ENCODE assay signal across 30 mouse cellular contexts in genomic region chr16:33840616-33841015, GRCm38 (mm10). TPM values are rescaled to one million over a fixed set of nuclear protein-coding genes. Genes with fewer than 3 reads are reported as not detected.
DNase-seq lines count a peak whose midpoint lies in the region; ATAC-seq and TF ChIP-seq lines count a peak whose summit lies in the region.
"Had no signal": no experiment of that assay in that cellular context is flagged by ENCODE, and none has a peak within 500 bp of the region (broad histone marks: within the 10 kb centered on the region; RNA-seq: fewer than 3 reads in every experiment).

No protein-coding gene starts in this region.

- TF ChIP-seq CTCF in MEL (IDR thresholded peaks at IDR 0.05 in 2 of 3, conservative IDR thresholded peaks at IDR 0.05 in 1 of 3; ENCODE audit: control insufficient read depth in 1 of 3, insufficient read depth in 1 of 3, low read depth in 2 of 3, low read length in 3 of 3, poor library complexity in 1 of 3, severe bottlenecking in 1 of 3) = no peak

- no peak for TF ChIP-seq POLR2A in MEL (IDR thresholded peaks at IDR 0.05; ENCODE audit: control insufficient read depth in 1 of 2, insufficient read depth in 1 of 2, low read depth in 1 of 2, low read length in 2 of 2, poor library complexity in 1 of 2)

- TF ChIP-seq EP300 in MEL (IDR thresholded peaks at IDR 0.05; ENCODE audit: low read depth in 1 of 2, low read length in 2 of 2) = no peak

- H3K9me3 ChIP-seq in heart, embryonic 10.5 days = no peaks in the 10 kb centered on the region
- peaks cover 11% of the 10 kb centered on the region for H3K9me3 ChIP-seq in megakaryocyte, embryonic 14.5 days
- H3K9me3 ChIP-seq in MEL (replicated peaks; ENCODE audit: insufficient read depth, low read length) = no peaks in the 10 kb centered on the region
- H3K9me3 ChIP-seq: forebrain, embryonic 13.5 days; heart, embryonic 15.5 days; hindbrain, embryonic 12.5 days; intestine, embryonic 15.5 days; liver, embryonic 15.5 days; lung, embryonic 15.5 days; neural tube, embryonic 15.5 days; stomach, embryonic 15.5 days had no signal

- WGBS in heart, embryonic 10.5 days = 34% methylated on average over 6 of the region's 6 CpGs

- H3K4me3 ChIP-seq in heart, embryonic 10.5 days = no peak overlapping the region
- H3K4me3 ChIP-seq in megakaryocyte, embryonic 14.5 days (replicated peaks) = peak overlapping the region; percentile 42
- H3K4me3 ChIP-seq in MEL (ENCODE audit: control insufficient read depth in 1 of 2, insufficient read depth in 1 of 2, low read depth in 2 of 2, low read length in 2 of 2) = no peak overlapping the region
- H3K4me3 ChIP-seq: forebrain, embryonic 13.5 days; heart, embryonic 15.5 days; hindbrain, embryonic 12.5 days; intestine, embryonic 15.5 days; liver, embryonic 15.5 days; lung, embryonic 15.5 days; neural tube, embryonic 15.5 days; stomach, embryonic 15.5 days had no signal

- H3K27me3 ChIP-seq in heart, embryonic 10.5 days (ENCODE audit: insufficient read depth, poor library complexity, severe bottlenecking) = no peaks in the 10 kb centered on the region
- peaks cover 79% of the 10 kb centered on the region for H3K27me3 ChIP-seq in megakaryocyte, embryonic 14.5 days (replicated peaks)
- H3K27me3 ChIP-seq in MEL (ENCODE audit: control insufficient read depth in 1 of 2, insufficient read depth in 2 of 2, low read length in 2 of 2) = peaks cover 2 to 9% of the 10 kb centered on the region in 2 experiments; a peak in 3 of 4 replicates
- H3K27me3 ChIP-seq: heart, embryonic 15.5 days; hindbrain, embryonic 12.5 days; intestine, embryonic 15.5 days; lung, embryonic 15.5 days; neural tube, embryonic 15.5 days; stomach, embryonic 15.5 days had no signal

- H3K9ac ChIP-seq in MEL (ENCODE audit: control insufficient read depth, low read depth, low read length, poor library complexity, severe bottlenecking) = no peak overlapping the region
- H3K9ac ChIP-seq: forebrain, embryonic 13.5 days; heart, embryonic 15.5 days; hindbrain, embryonic 12.5 days; intestine, embryonic 15.5 days; liver, embryonic 15.5 days; lung, embryonic 15.5 days; neural tube, embryonic 15.5 days; stomach, embryonic 15.5 days had no signal

- H3K27ac ChIP-seq in heart, embryonic 10.5 days = 0 out of 2 replicates have a peak overlapping the region, but pooled peaks have one; percentile 52
- H3K27ac ChIP-seq in MEL (ENCODE audit: control insufficient read depth, low read depth, low read length) = no peak overlapping the region
- H3K27ac ChIP-seq: forebrain, embryonic 13.5 days; heart, embryonic 15.5 days; hindbrain, embryonic 12.5 days; hindbrain, postnatal 0 days; intestine, embryonic 15.5 days; liver, embryonic 15.5 days; lung, embryonic 15.5 days; neural tube, embryonic 15.5 days; stomach, embryonic 15.5 days had no signal

- intact Hi-C loops in heart, postnatal 36 days (cut with DNase I) = no loop called here

- TF ChIP-seq RAD21 in MEL (IDR thresholded peaks at IDR 0.05; ENCODE audit: low read depth, low read length) = no peak

- no peaks in the 10 kb centered on the region for H3K79me2 ChIP-seq in MEL (ENCODE audit: control insufficient read depth, insufficient read depth, low read length, poor library complexity)

- DNase-seq in heart, embryonic 10.5 days (ENCODE audit: low spot score) = no peak
- DNase-seq in heart, postnatal 36 days = no peak
- DNase-seq in MEL (ENCODE audit: low read depth, low spot score) = no peak
- DNase-seq in yolk sac, embryonic 10.5 days (ENCODE audit: low spot score) = peak; percentile 59
- DNase-seq in spleen, adult 12 weeks (ENCODE audit: low spot score) = no peak
- DNase-seq: adrenal gland, postnatal 14 days; cerebellum, adult 11 months; cerebellum, adult 9-10 months; gastrocnemius, postnatal 10 days; kidney, adult 2 months; kidney, postnatal 10 days; midbrain, embryonic 14.5 days; retina, postnatal 1 day; right cerebral cortex, postnatal 14 days; thymus, adult 18-20 months; thymus, postnatal 36 days had no signal

- no peak for ATAC-seq in megakaryocyte, adult 5-6 weeks (ENCODE audit: poor library complexity, severe bottlenecking)
- ATAC-seq: CD4-positive, CD25-positive, alpha-beta regulatory T cell, adult 4 months; forebrain, embryonic 13.5 days; hindbrain, postnatal 0 days; intestine, embryonic 15.5 days had no signal

- H3K4me1 ChIP-seq in heart, embryonic 10.5 days = peaks cover 32% of the 10 kb centered on the region
- H3K4me1 ChIP-seq in megakaryocyte, embryonic 14.5 days = peaks cover 22% of the 10 kb centered on the region
- H3K4me1 ChIP-seq in MEL (ENCODE audit: control insufficient read depth in 1 of 2, insufficient read depth in 2 of 2, low read length in 2 of 2) = peaks cover 0 to 3% of the 10 kb centered on the region in 2 experiments; a peak in 1 of 4 replicates
- H3K4me1 ChIP-seq: forebrain, embryonic 13.5 days; hindbrain, embryonic 12.5 days; neural tube, embryonic 15.5 days had no signal

- 0 out of 2 replicates have a peak, but pooled peaks cover 3% of the 10 kb centered on the region for H3K36me3 ChIP-seq in heart, embryonic 10.5 days
- H3K36me3 ChIP-seq in megakaryocyte, embryonic 14.5 days (replicated peaks; ENCODE audit: low read length) = no peaks in the 10 kb centered on the region
- 0 out of 4 replicates have a peak, but pooled peaks cover 0 to 5% of the 10 kb centered on the region in 2 experiments for H3K36me3 ChIP-seq in MEL (ENCODE audit: control insufficient read depth in 1 of 2, insufficient read depth in 2 of 2, low read length in 2 of 2)
- H3K36me3 ChIP-seq: heart, embryonic 15.5 days; hindbrain, embryonic 12.5 days; intestine, embryonic 15.5 days; liver, embryonic 15.5 days; lung, embryonic 15.5 days; neural tube, embryonic 15.5 days; stomach, embryonic 15.5 days had no signal

TF ChIP-seq in MEL, 35 proteins besides CTCF, POLR2A, EP300 and RAD21:
- TF ChIP-seq RCOR1 (IDR thresholded peaks at IDR 0.05; ENCODE audit: low read depth, low read length) (peak; percentile 32; the same call in 1 of the 2 replicates), GATA1 (IDR thresholded peaks at IDR 0.05; ENCODE audit: low read depth, low read length) (peak; percentile 14; the same call in 1 of the 2 replicates), NRF1 (IDR thresholded peaks at IDR 0.05; ENCODE audit: insufficient read depth, low read depth, low read length, poor library complexity, severe bottlenecking) (no peak), MAFK (IDR thresholded peaks at IDR 0.05; ENCODE audit: borderline replicate concordance, low read depth, low read length) (no peak), POLR2AphosphoS5 (IDR thresholded peaks at IDR 0.05; ENCODE audit: borderline replicate concordance, low read depth, low read length) (no peak), HCFC1 (IDR thresholded peaks at IDR 0.05; ENCODE audit: low read depth, low read length) (no peak)
TF ChIP-seq in MEL: peak in this region for 2.

RNA-seq across cellular contexts. Expression of gene Itgb5, which starts 11.2 kb away (rescaled TPM):
- polyA plus RNA-seq in heart, embryonic 10.5 days (2016; fragmentation: Nextera tagmentation; extraction: Ambion mirVana) = 35.0 and 37.3 TPM in 2 replicates
- 10 to 100 TPM; 87.2 to 94.3 TPM for total RNA-seq in heart, postnatal 36 days (2021)
- 6.9 and 13.0 TPM in 2 replicates for polyA plus RNA-seq in megakaryocyte, embryonic 14.5 days (2012; ENCODE audit: insufficient read depth, low replicate concordance)
- 11.8 and 15.2 TPM in 2 replicates for total RNA-seq in megakaryocyte, adult 5-6 weeks (2015)
- total RNA-seq in megakaryocyte, adult 5-6 weeks (2017) = 17.2 and 20.8 TPM in 2 replicates
- total RNA-seq in MEL (2012; rRNA removed) = 0.16 and 0.27 TPM in 2 replicates
- under 1 TPM in 1 of 2 experiments, not detected in 1; 0.58 TPM for polyA plus RNA-seq in MEL (2012; ENCODE audit: insufficient read depth in 1 of 2, insufficient read length in 2 of 2, low read depth in 1 of 2, low replicate concordance in 2 of 2, missing spikeins in 1 of 2)

RNA-seq across cellular contexts. Expression of gene Muc13, which starts 46.8 kb away (rescaled TPM):
- polyA plus RNA-seq in heart, embryonic 10.5 days (2016; fragmentation: Nextera tagmentation; extraction: Ambion mirVana) = 0.36 and 1.7 TPM in 2 replicates
- under 1 TPM in 1 of 2 experiments, not detected in 1; 0.08 TPM for total RNA-seq in heart, postnatal 36 days (2021)
- polyA plus RNA-seq in megakaryocyte, embryonic 14.5 days (2012; ENCODE audit: insufficient read depth, low replicate concordance) = 11.6 and 21.1 TPM in 2 replicates
- 1.2 and 2.1 TPM in 2 replicates for total RNA-seq in megakaryocyte, adult 5-6 weeks (2015)
- total RNA-seq in megakaryocyte, adult 5-6 weeks (2017) = 0.81 and 1.8 TPM in 2 replicates
- 59.5 and 60.4 TPM in 2 replicates for total RNA-seq in MEL (2012; rRNA removed)
- 100 to 1,000 TPM in 1 of 2 experiments, not detected in 1; 129 TPM for polyA plus RNA-seq in MEL (2012; ENCODE audit: insufficient read depth in 1 of 2, insufficient read length in 2 of 2, low read depth in 1 of 2, low replicate concordance in 2 of 2, missing spikeins in 1 of 2)
- total RNA-seq: hindbrain, postnatal 0 days; left cerebral cortex, postnatal 10 days; liver, adult 2 months had no signal
- polyA plus RNA-seq: forebrain, embryonic 13.5 days; midbrain, embryonic 14.5 days; neural tube, embryonic 15.5 days had no signal

Comparison
In these comparisons a context has a peak if more than half of its experiments do, and no peak if none do; other contexts are left out.
1. RNA of gene Itgb5, which starts 11.2 kb away (total RNA-seq): 87.2 to 94.3 TPM in heart, postnatal 36 days and 11.8 to 20.8 TPM in megakaryocyte, adult 5-6 weeks; 0.16 to 0.27 TPM in MEL; every median in the first group is over 10 times any median in the second.
2. RNA of gene Muc13, which starts 46.8 kb away (total RNA-seq): 59.5 to 60.4 TPM in MEL; 0.81 to 2.1 TPM in megakaryocyte, adult 5-6 weeks and 0.08 TPM in heart, postnatal 36 days; every median in the first group is over 10 times any median in the second.